Mouse (Mus musculus) lung, embryonic 15.5 days (tissue): ENCODE measurements around the gene Rab1a. TPM values are rescaled to one million over a fixed set of nuclear protein-coding genes. Genes with fewer than 3 reads are reported as not detected.

Experiments
- ATAC-seq: fragments of 200-750 bp; cut with Nextera tagmentation; 2 replicates; pipeline ENCODE4 v1.8.0; 2017; ENCODE audit warnings: moderate number of reproducible peaks, borderline replicate concordance; ENCODE audit not compliant: low FRiP score, low TSS enrichment; ENCODE audit errors: extremely low read depth
- H3K27ac ChIP-seq: fragments of 300-500 bp; sonication (generic); 2 replicates; pipeline ENCODE4 v1.5.1; 2015; ENCODE audit warnings: moderate library complexity, mild to moderate bottlenecking, inconsistent platforms
- H3K27me3 ChIP-seq: fragments of 300-500 bp; sonication (generic); 2 replicates; pipeline ENCODE4 v1.6.1; 2015; ENCODE audit warnings: inconsistent platforms
- H3K36me3 ChIP-seq: fragments of 300-500 bp; sonication (generic); 2 replicates; pipeline ENCODE4 v1.6.1; 2015; ENCODE audit warnings: inconsistent platforms
- H3K4me1 ChIP-seq: fragments of 300-500 bp; sonication (generic); 2 replicates; pipeline ENCODE4 v1.6.1; 2015; ENCODE audit warnings: inconsistent platforms
- H3K4me2 ChIP-seq: fragments of 300-500 bp; sonication (generic); 2 replicates; pipeline ENCODE4 v1.6.1; 2015; ENCODE audit warnings: inconsistent platforms, mild to moderate bottlenecking, moderate library complexity
- H3K4me3 ChIP-seq: fragments of 300-500 bp; sonication (generic); 2 replicates; pipeline ENCODE4 v1.5.1; 2015; ENCODE audit warnings: mild to moderate bottlenecking, inconsistent platforms
- H3K9ac ChIP-seq: fragments of 300-500 bp; sonication (generic); 2 replicates; pipeline ENCODE4 v1.6.1; 2015; ENCODE audit warnings: inconsistent platforms
- H3K9me3 ChIP-seq: fragments of 300-500 bp; sonication (generic); 2 replicates; pipeline ENCODE4 v1.6.1; 2016; ENCODE audit warnings: inconsistent platforms
- WGBS: fragments of 180-500 bp; shearing (Covaris S2); methylation state at CpG from one replicate; pipeline ENCODE4 v1.1.7; 2015; 5-methylcytosine and 5-hydroxymethylcytosine counted together
- polyA plus RNA-seq: library from polyadenylated mRNA; unstranded; fragments of >200 nt; fragmentation: Nextera tagmentation; extraction: Ambion mirVana; gene quantifications from 2 replicates; pipeline ENCODE4 v1.2.1, GENCODE M21; 2015

Rab1a gene
- polyA plus RNA-seq, 1 experiment from 2014 or later, result 283 TPM

DNA sequence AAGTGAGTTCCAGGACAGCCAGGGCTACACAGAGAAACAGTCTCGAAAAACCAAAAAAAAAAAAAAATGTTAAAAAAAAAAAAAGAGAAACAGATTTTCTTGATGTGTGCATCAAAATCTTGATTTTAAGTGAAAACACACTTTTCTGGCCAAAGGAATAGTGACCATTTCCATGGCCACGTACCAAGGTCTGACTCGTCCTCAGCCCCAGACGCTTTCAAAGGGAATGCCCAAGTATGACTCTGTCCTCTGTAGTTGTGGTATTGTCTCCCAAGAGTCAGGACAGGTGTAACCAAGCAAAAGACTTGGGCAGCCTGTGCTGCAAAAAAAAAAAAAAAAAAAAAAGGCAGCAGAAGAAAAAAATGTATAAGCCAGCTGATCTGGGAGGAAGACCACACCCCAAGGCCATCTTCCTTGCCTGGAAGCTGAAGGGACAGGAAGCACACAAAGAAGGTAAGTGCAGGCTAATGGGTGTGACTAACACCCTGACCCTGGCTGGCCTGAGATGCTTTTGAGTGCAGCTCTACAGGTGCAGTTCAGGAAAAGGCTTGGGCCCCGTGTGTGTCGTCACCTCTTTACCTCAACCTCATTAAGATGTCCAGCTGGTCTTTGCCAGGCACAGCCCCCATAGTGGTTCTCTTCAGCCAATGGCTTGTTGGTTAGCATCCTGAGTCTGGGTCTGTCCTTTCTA lies 41.3 kb downstream of the Rab1a start:
- Histone ChIP-seq H3K36me3 (peaks cover 41% of the 10 kb centered on the region), H3K27me3 (no peaks in the 10 kb centered on the region), H3K4me3 (no peak overlapping the region), H3K4me2 (no peak overlapping the region), H3K9me3 (no peaks in the 10 kb centered on the region), H3K9ac (no peak overlapping the region), H3K4me1 (peaks cover 20% of the 10 kb centered on the region), H3K27ac (no peak overlapping the region)
- WGBS, result 80% methylated on average over 6 of the region's 6 CpGs
- ATAC-seq, result no peak

DNA sequence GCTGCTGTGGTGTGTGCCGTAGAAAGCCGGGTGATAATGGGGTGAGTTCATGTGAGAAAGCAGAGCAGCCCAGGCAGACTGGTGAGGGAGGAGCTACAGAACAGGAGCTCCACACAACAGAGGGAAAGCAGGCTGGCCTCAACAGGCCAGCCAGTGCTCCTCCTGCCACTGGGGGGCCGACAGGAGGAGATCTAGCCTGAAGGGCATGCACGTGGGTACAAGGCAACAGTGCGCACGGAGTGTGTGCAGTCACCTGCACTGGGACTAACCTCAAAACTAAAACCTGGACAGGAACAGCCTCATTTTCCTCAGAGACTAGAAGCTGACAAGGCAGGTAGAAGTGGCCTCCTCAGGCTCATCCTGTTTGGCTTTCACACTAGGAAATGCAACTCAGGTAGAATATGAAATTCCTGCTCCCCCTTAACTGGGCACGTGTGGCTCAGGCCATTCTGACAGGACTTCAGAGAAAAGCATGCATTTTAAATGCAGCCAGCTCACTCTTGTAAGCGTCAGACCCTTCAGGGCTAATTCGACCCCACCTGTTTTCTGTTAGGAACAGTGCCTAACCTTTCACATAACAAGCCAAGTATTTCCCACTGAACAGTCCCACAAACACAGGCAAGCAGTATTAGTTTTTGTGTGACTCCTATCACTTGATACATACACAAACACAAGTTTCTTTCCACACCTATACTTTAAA lies 42.1 kb downstream of the Rab1a start:
- Histone ChIP-seq H3K4me2 (no peak overlapping the region), H3K36me3 (peaks cover 35% of the 10 kb centered on the region), H3K9me3 (no peaks in the 10 kb centered on the region), H3K27me3 (no peaks in the 10 kb centered on the region), H3K4me3 (no peak overlapping the region), H3K4me1 (peaks cover 28% of the 10 kb centered on the region), H3K27ac (no peak overlapping the region), H3K9ac (no peak overlapping the region)
- 0 out of 2 replicates have a peak, but pooled peaks have one; percentile 28 for ATAC-seq
- WGBS, result 45% methylated on average over 9 of the region's 9 CpGs

DNA sequence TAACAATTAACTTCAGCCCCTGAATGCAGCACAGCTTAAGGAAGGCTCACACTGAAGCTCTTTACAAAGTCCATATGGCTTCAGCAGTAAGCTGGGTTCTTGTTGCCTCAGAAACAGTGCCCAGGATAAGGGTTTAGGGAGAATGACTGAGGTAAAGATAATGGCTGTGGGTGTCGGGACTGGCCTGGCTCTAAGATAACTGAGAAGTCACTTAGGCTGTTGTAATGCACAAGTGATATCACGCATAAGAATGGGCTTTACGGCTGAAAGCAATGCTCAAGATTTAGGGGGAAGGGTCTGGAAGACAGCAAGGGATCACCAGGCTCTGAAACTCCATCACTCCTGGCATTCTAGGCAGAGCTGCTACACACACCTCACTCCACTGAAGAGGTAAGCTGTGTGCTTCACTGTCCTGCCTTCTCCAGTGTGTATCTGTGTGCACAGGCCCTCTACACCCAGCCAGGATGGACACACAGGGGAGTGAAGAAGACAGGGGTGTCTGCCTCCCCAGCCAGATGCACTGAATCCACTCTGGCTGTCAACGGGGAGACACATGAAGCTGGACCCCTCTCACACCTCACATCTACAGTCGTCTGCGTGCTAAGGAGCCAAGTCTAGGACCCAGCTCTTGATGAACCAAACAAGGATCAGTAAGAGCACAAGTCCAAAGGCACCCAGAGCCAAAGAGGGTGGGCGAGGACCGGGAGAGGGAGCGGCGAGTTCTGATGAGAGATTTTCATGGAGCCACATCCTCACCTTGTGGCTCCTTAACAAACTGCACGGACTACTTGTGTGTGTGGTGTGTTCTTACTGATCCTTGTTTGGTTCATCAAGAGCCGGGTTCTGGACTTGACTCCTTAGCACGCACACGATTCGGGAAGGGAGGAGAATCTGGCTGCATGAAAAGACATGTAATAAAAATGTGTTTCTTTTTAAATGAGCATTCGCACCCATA lies 43.4 kb downstream of the Rab1a start:
- WGBS, result 85% methylated on average over 16 of the region's 16 CpGs
- H3K9ac ChIP-seq, result no peak overlapping the region
- H3K9me3 ChIP-seq, result no peaks in the 10 kb centered on the region
- H3K36me3 ChIP-seq, result peaks cover 22% of the 10 kb centered on the region
- no peaks in the 10 kb centered on the region for H3K27me3 ChIP-seq
- ATAC-seq, result no peak
- no peak overlapping the region for H3K27ac ChIP-seq
- no peak overlapping the region for H3K4me2 ChIP-seq
- H3K4me1 ChIP-seq, result peaks cover 30% of the 10 kb centered on the region
- H3K4me3 ChIP-seq, result no peak overlapping the region

DNA sequence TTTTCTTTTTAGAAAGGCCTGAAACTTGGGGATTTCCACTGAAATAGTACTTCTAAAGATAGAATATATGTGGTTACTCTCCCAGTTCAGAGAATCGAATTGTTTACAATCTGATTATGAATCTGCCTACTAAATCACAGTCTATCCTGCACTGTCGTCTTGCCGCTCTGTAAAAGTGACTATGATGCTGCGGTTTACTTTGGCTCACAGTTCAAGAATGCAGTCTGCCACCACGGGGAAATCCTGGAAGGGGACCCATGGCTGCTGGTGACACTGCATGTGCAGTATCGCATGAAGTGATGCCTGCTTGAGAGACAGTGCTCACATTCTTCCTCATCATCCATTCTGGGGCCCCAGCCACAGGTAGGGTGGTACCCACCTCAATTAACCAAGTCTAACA lies 44.1 kb downstream of the Rab1a start:
- Histone ChIP-seq H3K4me1 (peaks cover 31% of the 10 kb centered on the region), H3K4me3 (no peak overlapping the region), H3K36me3 (peaks cover 15% of the 10 kb centered on the region), H3K27me3 (no peaks in the 10 kb centered on the region), H3K27ac (no peak overlapping the region), H3K9ac (no peak overlapping the region), H3K9me3 (no peaks in the 10 kb centered on the region), H3K4me2 (no peak overlapping the region)
- WGBS, result 71% methylated on average over 6 of the region's 6 CpGs
- ATAC-seq, result no peak

DNA sequence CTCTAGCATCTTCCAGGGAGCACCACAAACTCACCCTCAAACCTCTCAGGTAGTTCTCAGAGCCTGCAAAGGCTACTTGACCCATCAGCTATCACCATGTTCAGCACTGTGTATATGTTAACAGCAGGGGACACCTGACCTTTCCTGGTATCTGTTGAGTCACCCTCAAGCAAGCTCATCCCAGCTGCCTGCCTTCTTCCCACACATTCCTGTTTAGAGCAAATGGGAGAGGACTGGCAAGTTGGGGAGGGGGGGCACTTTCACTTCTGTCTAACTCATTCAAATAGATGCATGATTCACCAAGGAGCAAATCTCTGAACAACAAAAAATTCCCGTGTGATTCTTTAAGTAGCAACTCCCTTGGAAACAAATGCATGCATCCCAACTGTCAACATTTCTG lies 45.4 kb downstream of the Rab1a start:
- no peak for ATAC-seq
- H3K36me3 ChIP-seq, result 0 out of 2 replicates have a peak, but pooled peaks cover 4% of the 10 kb centered on the region
- WGBS, result 46% methylated on average over 1 of the region's 1 CpGs
- H3K4me2 ChIP-seq, result peak overlapping the region; percentile 93; the same call in 1 of the 2 replicates
- H3K27ac ChIP-seq, result no peak overlapping the region
- H3K4me1 ChIP-seq, result peaks cover 33% of the 10 kb centered on the region
- H3K27me3 ChIP-seq, result no peaks in the 10 kb centered on the region
- H3K9me3 ChIP-seq, result no peaks in the 10 kb centered on the region
- no peak overlapping the region for H3K4me3 ChIP-seq
- H3K9ac ChIP-seq, result no peak overlapping the region

DNA sequence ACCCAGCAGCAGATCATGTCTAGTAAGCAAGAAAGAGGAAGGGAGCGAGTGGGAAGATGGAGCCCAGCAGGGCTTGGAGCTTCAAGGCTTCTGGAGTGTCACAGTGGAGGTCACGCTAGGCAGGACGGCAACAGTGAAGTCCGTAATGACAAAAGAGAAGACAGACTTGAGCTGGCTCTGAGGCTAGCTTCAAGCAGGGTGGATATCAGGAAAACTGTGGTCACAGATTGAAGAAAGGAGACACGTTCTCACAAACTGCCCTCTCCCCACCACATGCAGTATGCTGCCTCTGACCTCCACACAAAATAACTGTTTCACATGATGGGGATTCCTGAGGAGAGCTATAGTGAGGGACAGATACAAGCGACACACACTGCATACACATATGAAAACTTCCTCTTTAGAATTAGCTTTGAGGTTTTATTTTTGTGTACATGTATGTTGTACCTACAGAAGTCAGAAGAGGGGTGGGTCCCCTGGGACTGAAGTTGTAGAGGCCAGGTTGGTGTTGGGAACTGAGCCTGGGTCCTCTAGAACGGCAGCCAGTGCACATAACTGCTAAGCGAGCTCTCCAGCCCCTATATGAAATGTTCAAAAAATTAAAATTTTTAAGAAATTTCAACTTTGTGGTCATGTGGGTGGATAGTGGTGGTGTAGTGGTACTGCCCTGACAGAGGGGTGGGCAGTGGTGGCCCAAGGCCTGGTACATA lies 46.1 kb downstream of the Rab1a start:
- Histone ChIP-seq H3K9ac (no peak overlapping the region), H3K27me3 (no peaks in the 10 kb centered on the region), H3K27ac (no peak overlapping the region), H3K4me3 (no peak overlapping the region), H3K4me1 (peaks cover 33% of the 10 kb centered on the region), H3K4me2 (peak overlapping the region; percentile 93), H3K36me3 (no peaks in the 10 kb centered on the region), H3K9me3 (no peaks in the 10 kb centered on the region)
- ATAC-seq, result no peak
- 78% methylated on average over 8 of the region's 8 CpGs for WGBS

DNA sequence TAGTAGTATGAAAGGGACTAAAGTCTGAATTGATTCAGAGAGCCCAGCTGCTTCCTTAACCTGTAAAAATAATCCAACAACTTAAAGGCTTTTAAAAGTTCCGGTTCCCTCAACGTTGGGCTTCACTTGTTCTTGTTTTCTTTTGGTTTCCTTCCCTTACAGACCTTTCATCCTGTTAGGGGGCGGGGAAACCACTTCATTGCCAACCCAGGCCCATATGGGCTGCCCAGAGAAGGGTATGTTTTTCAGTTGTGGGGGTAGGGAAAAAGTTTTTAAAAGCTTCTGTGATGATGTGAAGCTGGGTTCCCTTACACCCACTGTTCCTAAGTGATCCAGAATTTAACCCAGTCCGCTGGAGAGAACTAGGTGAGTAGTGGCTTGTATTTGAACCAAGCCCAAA lies 47.0 kb downstream of the Rab1a start:
- Histone ChIP-seq H3K36me3 (no peaks in the 10 kb centered on the region), H3K4me2 (peak overlapping the region; percentile 93), H3K27ac (peak overlapping the region; percentile 93), H3K4me3 (peak overlapping the region; percentile 89), H3K9ac (peak overlapping the region; percentile 95), H3K27me3 (no peaks in the 10 kb centered on the region), H3K4me1 (peaks cover 33% of the 10 kb centered on the region), H3K9me3 (no peaks in the 10 kb centered on the region)
- 5% methylated on average over 4 of the region's 4 CpGs for WGBS
- no peak for ATAC-seq

DNA sequence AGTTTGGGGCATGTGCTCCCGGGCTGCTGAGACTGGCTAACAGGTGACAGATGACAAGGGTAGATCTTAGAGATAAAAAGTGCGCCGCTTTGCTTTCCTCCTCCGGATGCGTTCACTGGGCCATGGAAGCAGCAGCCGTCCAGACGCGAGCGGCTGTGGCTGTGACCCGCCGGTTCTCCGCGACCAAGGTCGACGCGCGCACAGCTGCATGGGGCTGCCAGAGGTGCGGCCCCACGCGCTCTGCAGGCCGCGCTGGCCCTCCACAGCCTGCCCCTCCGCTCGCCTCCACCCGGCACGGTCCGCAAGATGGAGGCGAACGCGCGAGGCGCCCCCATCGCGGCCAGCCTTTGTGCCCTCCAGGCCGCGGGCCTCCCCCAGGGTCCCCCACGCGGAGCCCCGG lies 47.6 kb downstream of the Rab1a start:
- under 1% methylated on average over 24 of the region's 39 CpGs for WGBS
- H3K4me1 ChIP-seq, result peaks cover 33% of the 10 kb centered on the region
- ATAC-seq, result peak; percentile 62

DNA sequence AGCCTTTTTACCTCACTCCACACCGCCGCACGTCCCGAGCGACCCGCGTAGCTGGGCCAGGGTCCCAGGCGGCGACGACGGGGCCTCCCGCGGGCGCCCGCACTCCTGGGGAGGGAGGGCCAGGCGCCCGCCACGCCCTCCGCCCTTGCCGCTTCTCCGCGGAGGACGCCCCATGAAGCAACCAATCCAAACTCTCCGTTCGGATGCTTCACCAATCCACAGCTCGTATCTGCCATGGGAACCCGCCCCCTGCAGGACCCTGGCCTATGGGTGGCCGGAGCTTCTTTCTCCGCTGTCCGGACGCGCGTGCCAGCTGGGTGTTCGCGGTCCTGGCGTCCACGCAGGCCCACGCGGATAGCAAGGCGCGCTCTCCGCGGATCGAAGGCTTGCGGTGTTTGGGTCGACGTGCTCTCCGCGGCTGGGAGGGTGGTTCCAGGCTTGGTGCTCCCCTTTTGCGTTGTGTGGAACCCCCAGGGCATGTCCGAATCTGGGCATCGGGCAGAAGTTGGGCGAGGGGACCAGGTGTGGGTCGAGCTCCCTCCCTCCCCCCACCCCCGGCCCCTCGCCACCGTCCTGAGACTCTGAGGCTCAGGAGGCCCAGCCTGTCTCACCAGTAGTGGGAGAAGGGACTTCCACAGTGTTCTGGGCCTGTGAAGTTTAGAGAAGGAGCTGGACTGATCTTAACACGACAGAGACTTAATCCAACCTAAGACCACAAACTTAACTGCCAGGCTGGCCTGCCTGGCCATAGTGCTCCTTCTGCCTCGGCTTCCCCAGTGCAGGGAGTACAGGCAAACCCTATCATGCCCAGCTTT lies 48.3 kb downstream of the Rab1a start, which contains the start of gene Cep68:
Gene Cep68 (minus strand): TSS at position 134 of the 815 bp plus-strand sequence.
- Histone ChIP-seq H3K36me3 (no peaks in the 10 kb centered on the region), H3K9ac (peak within 1 kb of the TSS; percentile 95), H3K4me1 (peaks cover 33% of the 10 kb centered on the region), H3K27me3 (no peaks in the 10 kb centered on the region), H3K9me3 (no peaks in the 10 kb centered on the region), H3K27ac (peak within 1 kb of the TSS; percentile 93), H3K4me3 (peak within 1 kb of the TSS; percentile 89), H3K4me2 (peak within 1 kb of the TSS; percentile 93)
- peak; percentile 99 for ATAC-seq
- WGBS, result under 1% methylated on average over 49 of the region's 59 CpGs

More for the DNA sequence above, 47.6 kb downstream of the Rab1a start:
- no peaks in the 10 kb centered on the region for H3K9me3 ChIP-seq
- peak overlapping the region; percentile 93 for H3K27ac ChIP-seq
- peak overlapping the region; percentile 89 for H3K4me3 ChIP-seq
- no peaks in the 10 kb centered on the region for H3K27me3 ChIP-seq
- peak overlapping the region; percentile 93 for H3K4me2 ChIP-seq
- peak overlapping the region; percentile 95 for H3K9ac ChIP-seq
- no peaks in the 10 kb centered on the region for H3K36me3 ChIP-seq

DNA sequence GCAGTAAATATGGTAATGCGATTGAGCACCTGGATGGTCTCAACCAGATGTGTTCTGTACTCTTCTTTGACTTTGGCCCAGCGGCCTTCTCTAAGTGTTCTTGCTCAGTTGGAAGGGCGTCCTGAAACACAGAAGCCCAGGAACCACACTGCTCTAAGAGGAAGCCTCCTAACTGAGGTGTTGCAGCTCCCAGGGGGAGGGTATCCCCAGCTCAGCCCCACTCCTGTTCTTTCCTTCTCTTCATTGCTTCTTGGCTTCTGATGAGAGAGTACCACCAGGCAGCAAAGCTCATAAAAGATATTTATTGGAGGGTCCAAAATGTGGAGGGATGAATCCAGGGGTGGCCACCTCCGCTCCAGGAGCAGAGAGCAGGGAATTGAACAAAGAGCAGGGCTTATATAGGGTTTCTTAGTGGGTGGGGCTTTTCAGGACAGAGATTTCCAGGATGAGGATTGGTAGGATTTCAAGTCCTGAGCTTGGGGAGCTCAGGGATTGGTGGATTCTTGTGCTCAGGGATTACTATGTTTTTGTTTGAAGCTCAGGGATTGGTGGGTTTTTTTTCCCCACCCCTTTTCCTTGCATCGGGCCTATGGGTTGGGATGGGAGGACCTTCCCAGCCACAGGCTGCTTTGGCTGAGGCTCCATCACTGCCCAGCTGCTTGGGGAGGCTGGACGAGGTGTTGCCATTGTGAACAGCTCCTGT lies 49.4 kb downstream of the Rab1a start:
- Histone ChIP-seq H3K36me3 (no peaks in the 10 kb centered on the region), H3K4me1 (peaks cover 30% of the 10 kb centered on the region), H3K9me3 (no peaks in the 10 kb centered on the region), H3K4me2 (no peak overlapping the region), H3K27ac (no peak overlapping the region), H3K9ac (no peak overlapping the region), H3K27me3 (no peaks in the 10 kb centered on the region), H3K4me3 (peak overlapping the region; percentile 89; the same call in 1 of the 2 replicates)
- WGBS, result 80% methylated on average over 6 of the region's 6 CpGs
- ATAC-seq, result no peak
